Mouse (Mus musculus): Measurements from ENCODE around the gene Dstn.
A peak's percentile ranks its signal among the peaks of the same experiment; 100 is the strongest.

Gene Dstn

DNA sequence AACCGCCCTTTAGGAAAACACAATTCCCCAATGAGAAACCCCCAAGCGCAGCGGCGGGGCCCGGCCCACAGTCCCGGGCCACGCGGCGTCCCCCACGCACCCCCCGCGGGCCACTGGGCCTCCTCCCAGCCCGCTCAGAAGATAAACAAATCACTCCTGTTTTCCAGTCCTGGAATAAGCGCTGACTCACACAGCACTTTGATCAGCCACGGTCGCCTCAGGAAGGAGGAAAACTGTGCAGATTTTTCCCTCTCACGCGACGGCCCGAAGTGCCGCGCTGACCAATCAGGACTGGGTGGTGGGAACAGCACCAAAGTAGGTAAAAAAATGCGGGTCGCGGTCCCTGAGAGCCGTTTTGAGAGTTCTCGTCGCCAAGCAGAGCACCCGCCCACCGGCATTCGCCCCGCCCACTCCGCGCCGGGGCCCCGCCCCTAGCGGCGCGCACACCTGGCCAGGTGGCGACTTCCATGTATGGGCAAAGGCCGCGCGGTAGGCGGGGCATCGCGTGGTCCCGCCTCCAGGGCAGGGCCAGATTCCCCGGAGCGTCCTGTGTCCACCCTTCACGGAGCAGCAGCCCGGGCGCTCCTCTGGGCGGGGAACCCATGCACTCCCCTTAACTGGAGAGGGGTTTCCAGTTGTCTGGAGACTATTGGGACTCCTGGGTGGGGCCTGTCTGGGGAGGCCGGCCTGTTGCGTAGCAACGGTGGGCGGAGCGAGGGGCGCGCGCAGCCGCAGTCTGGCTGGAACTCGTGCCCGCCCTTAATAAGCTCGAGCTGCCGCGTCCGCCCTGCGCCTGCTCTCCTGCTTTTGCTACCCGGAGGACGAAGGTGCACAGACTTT is at the start of gene Dstn:
Dstn (plus strand) TSS at position 561 of the 840 bp plus-strand sequence.
- DNase-seq: peak; percentile 95

GRCm38 (mm10) chr2:143867326-143867725 is 47.8 kb upstream of the Dstn start:
- DNase-seq: peak; percentile 56

DNA sequence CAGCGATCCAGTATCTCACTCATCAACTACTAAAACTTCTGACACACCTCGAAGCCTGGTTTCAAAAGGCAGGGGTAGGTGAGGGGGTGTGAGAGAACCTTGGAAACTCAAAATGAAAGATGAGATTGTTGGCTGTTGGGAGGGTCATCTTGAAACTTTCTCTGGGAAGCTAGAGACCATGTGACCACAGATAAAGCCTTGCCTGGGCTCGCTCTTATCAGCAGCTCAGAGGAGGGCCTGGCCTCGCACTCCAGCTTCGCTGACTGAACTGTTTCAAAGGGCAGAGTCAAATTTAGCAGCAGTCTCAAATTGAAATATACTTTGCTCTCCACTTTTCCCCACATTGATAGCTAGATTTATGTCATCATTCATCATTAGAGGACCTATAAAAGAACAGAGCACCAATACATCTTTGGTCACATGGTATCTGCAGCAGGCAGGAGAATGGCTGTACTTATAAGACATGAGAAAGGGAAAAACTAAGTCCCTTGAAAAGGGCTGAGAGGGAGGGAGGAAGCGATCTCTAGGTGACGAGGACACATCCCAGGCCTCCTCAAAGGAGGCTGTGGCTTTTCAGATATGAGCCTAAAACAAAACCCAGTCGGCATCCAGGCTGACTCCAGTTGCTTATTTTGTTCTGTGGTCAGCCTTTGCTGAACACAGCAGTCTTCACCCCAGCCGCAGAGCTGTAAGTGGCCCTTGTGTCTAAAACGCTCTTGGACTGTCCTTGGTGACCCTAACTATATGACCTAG is 44.0 kb upstream of the Dstn start:
- no peak for DNase-seq

GRCm38 (mm10) chr2:143876026-143876425 is 39.1 kb upstream of the Dstn start:
- DNase-seq: no peak

DNA sequence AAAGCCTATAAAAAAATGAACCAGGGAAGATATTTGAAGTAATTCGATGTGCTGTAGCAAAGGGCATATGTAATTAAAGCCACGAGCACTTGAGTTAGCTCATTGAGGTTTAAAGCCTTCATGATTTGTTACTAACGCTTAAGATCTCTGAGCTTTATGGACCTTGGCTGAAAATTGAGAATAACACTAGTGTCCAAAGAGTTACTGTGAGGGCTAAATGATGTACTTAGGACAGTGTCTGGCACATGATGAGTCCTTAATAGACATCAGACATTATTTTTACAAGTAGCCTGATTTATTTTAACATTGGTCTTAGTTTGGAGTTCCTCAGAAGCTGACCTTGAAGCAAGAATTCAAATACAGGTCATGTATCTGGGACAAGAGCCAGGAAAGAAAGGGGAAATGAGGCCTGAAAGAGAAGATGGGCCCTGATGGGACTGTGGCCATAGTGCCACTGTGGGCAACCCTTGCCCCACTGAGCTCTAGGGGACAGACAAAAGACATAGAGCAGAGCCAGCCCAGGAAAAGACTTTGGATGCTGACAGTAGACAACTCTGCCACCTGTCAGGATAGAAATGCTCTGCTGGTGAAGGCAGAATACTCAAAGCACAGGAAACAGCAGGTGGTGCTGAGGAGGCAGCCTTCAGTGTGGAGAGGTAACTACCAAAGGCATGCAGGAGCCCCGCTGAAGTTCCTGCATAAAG is 38.0 kb upstream of the Dstn start:
- DNase-seq: no peak

DNA sequence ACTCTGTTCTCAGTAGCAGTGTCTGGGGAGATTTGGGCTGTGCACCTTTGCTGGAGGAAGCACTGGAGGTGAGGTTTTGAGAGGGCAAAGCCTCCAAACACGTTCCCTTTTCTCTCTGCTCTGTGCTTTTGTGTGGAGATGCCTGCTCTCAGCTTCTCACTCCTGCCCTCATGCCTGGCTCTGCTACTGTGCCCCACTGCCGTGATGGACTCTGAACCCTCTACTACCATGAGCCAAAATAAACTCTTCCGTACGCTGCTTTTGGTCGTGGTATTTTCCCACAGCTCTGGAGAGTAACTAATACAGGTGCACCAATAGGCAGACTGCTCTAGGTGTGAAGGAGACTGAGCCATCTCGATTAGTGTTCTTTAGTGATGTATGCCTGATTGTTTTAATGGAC is 35.8 kb upstream of the Dstn start:
- no peak for DNase-seq

DNA sequence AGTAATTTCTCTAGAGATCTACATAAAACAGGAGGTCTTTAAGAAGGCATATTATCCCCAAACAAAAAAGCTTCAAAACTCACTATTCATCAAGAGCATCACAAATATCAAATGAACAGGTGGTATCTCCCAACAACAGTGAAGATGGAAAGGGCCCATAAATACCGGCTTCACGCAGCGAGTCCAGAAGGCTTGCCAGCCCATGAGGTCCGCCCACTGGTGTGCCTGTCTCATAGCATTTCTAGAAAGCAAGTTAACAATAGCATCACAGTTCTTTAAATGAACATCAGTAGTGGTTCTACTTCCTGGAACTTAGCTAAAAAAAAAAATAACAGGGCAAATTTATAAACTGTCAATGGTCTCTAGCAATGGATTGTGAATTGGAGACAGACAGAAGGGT is 33.1 kb upstream of the Dstn start:
- no peak for DNase-seq

DNA sequence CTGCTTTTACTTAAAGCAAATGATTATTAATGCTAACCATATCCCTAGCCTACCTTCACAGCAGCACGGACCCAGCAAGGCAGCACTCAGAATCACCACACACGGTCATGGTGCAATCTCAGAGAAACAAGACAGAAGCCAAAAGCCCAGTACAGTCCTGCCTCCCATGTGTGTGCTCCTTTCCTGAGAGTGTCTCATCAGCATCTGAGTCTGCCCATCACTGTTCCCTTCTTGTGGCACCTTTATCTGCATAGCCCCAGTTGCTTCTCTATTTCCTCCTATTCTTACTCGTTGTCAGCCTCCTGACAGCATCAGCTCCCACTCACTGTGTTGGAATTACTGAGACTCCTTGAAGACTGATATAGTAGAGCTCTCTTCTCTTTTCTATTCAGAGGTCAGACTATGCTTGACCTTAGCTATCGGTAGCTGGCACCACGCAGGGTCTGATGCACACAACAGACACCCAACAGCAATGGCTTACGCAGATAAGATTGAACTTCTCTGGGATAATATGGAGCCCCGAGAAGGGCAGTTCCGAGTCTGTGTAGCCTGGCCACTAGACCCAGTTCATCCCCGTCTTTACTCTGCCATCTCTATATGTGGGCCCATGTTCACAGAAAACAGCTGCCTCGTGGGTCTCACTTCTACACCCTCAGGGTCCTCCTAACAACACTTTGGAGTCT is 32.4 kb upstream of the Dstn start:
- DNase-seq: no peak

- no peak for DNase-seq
These were observed 25.8 kb upstream of the Dstn start for GRCm38 (mm10) chr2:143889131-143889859.

- DNase-seq: no peak
These were observed 25.2 kb upstream of the Dstn start for GRCm38 (mm10) chr2:143889860-143890433.

DNA sequence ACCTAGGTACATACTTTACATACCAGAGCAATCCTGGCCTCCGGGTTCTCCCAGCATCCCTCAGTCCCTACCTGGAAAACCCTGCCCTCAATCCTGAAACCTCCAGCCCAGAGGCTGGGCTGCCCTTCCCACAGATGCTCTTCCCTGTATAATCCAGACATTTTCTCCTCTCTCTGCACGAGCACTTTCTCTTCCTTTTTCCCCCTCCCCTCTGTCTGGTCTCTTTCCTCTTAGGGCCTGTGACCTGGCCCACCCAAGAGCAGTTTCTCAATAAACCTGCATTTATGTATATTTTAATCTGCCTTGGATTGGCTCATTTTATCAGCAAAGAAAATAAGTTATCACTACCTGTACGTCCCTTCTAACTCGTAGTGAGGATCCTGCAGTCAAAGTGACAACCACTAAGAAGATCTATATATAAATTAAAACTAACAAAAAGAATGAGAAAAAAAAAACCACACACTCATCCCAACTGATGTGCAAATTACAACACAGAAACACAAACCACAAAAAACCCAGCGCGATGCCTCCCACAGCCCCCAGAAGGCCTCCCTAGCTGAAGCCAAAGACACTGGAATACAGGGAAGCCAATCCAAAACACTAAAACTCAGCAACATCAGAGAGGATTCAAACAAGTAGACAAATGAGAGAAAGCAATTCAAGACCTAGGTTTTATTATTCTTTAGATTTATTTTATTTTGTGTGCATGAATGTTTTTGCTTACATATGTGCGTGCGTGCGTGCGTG is 23.6 kb upstream of the Dstn start:
- DNase-seq: no peak

DNA sequence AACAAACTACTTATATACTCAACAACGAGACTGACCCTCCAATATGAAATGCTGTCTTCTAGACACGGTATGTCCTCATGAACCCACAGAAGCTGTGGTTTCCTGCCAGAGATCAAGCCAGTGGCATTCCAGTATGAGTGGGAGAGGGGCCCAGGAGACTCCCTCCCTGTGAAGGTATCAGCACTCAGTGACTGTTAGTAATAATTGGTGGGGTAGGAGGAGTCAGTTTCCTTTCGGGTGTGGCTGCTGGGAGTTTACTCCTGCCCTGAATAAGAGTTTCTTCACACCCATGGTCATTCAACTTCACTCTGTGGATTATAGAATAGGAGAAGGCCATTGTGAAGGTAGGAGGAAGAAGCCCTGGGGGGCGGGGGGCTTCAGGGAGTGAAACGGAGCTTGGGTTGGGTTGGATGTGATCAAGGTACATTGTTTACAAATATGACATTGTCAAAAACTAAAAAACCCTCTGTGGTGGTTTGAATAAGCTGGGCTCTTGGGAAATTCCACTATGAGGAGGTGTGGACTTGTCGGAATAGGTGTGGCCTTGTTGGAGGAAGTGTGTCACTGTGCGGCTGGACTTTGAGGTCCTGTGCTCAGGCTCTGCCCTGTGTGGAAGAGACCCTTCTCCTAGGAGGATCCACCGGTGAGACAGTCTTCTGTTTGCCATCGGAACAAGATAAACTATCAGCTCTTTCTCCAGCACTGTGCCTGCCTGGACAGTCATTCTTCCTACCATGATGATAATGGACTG is 15.5 kb upstream of the Dstn start:
- DNase-seq: no peak

- DNase-seq: no peak
These were observed 14.2 kb upstream of the Dstn start for GRCm38 (mm10) chr2:143900821-143901351.

DNA sequence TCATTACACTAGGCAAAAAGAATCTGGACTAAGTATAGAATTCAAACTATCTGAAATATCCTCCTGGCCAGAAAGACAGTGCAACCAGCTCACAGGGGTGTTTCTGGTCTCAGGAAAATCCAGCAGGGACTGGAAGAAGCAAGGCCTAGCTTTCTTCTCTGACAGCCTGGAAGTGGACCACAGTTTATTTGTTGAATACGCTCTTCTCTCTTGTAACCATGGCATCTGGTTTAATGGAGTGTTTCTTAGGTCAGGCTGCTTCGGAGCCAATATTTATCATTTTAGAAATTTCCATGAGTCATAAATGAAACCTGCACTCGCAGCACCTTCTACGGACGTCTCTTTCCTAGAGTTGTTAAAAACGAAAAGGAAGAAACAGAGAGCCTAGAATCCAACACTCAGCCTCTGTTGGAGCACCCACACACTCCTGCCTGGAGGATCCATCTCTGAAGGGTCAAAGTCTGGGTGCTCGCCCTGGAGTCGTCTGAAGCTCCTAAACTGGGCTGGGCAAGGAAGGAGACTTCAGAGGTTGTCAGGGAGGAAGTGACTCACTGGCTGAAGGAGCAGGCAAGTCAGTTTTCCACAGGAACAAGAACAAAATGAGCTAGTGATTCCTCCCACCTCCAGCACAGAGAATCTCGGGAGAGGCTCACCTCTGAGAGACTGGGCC is 11.6 kb upstream of the Dstn start:
- no peak for DNase-seq

- DNase-seq: no peak
These were observed 10.2 kb upstream of the Dstn start for GRCm38 (mm10) chr2:143904896-143905295.

- no peak for DNase-seq
These were observed 5.9 kb upstream of the Dstn start for GRCm38 (mm10) chr2:143909230-143909629.

GRCm38 (mm10) chr2:143912199-143912598 is 2.9 kb upstream of the Dstn start:
- DNase-seq: no peak

DNA sequence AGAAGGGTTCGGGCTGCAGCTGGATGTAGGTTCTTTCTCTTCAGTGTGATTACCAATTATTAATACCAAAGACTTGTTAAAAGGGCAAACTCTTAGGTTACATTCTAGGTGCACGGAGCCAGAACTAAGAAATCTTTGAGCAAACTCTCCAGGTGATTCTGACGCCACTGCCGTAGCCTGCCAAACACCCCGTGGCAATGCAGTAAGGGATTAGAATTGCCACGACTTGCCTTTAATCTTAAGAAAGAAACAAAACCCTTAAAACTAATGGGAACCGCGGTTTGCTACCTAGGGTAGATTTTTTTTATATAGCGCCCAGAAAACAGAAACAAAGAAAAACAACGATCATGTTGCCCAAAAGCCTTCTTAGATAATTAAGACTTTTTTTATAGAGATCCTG is 899 bp upstream of the Dstn start:
- no peak for DNase-seq

GRCm38 (mm10) chr2:143915600-143916135 is 548 bp downstream of the Dstn start:
- DNase-seq: no peak

Measured in thymus, postnatal 14 days (tissue).